Mouse (Mus musculus) heart, embryonic 12.5 days (tissue): ENCODE data around the gene Olfr110. TPM values are rescaled to one million over a fixed set of nuclear protein-coding genes. Genes with fewer than 3 reads are reported as not detected.

Source experiments
- polyA plus RNA-seq: library from polyadenylated mRNA; unstranded; fragments of >200 nt; fragmentation: Nextera tagmentation; extraction: Ambion mirVana; gene quantifications from 2 replicates; pipeline ENCODE4 v1.2.1, GENCODE M21; 2016

The Olfr110 gene
- polyA plus RNA-seq, 1 experiment from 2014 or later = not detected

Other genes starting within 250 kb of the Olfr110 start
- not detected in 2 replicates for gene Olfr98, start 228.7 kb upstream of the Olfr110 start, polyA plus RNA-seq
- 0.57 and 0.74 TPM in 2 replicates for gene H2-M3, start 222.2 kb upstream of the Olfr110 start, polyA plus RNA-seq
- gene Olfr99, start 209.0 kb upstream of the Olfr110 start, polyA plus RNA-seq = not detected in 2 replicates
- not detected in 2 replicates for gene Olfr101, start 188.2 kb upstream of the Olfr110 start, polyA plus RNA-seq
- gene Olfr102, start 175.4 kb upstream of the Olfr110 start, polyA plus RNA-seq = not detected in 2 replicates
- gene Olfr103, start 152.8 kb upstream of the Olfr110 start, polyA plus RNA-seq = not detected in 2 replicates
- gene Olfr104-ps, start 132.9 kb upstream of the Olfr110 start, polyA plus RNA-seq = not detected in 2 replicates
- not detected in 2 replicates for gene Olfr105-ps, start 113.4 kb upstream of the Olfr110 start, polyA plus RNA-seq
- gene Olfr106-ps, start 102.1 kb upstream of the Olfr110 start, polyA plus RNA-seq = not detected in 2 replicates
- not detected in 2 replicates for gene Olfr107, start 93.2 kb upstream of the Olfr110 start, polyA plus RNA-seq
- gene Olfr108, start 47.0 kb upstream of the Olfr110 start, polyA plus RNA-seq = not detected in 2 replicates
- gene Olfr109, start 33.6 kb upstream of the Olfr110 start, polyA plus RNA-seq = not detected in 2 replicates
- not detected in 2 replicates for gene H2-M2, start 8.9 kb upstream of the Olfr110 start, polyA plus RNA-seq
- 0.10 TPM in 1 of 2 replicates, not detected in the other for gene Olfr111, start 15.6 kb downstream of the Olfr110 start, polyA plus RNA-seq
- not detected in 2 replicates for gene Olfr112, start 77.0 kb downstream of the Olfr110 start, polyA plus RNA-seq
- gene Olfr113, start 85.2 kb downstream of the Olfr110 start, polyA plus RNA-seq = not detected in 2 replicates
- not detected in 2 replicates for gene Olfr114, start 100.3 kb downstream of the Olfr110 start, polyA plus RNA-seq
- gene Olfr115, start 134.6 kb downstream of the Olfr110 start, polyA plus RNA-seq = not detected in 2 replicates
- gene Olfr116, start 134.7 kb downstream of the Olfr110 start, polyA plus RNA-seq = not detected in 2 replicates
- gene Olfr117, start 171.3 kb downstream of the Olfr110 start, polyA plus RNA-seq = not detected in 2 replicates
- not detected in 2 replicates for gene Olfr118, start 174.5 kb downstream of the Olfr110 start, polyA plus RNA-seq
- not detected in 2 replicates for gene Olfr119, start 204.1 kb downstream of the Olfr110 start, polyA plus RNA-seq
- gene Olfr120, start 229.3 kb downstream of the Olfr110 start, polyA plus RNA-seq = not detected in 2 replicates